Mouse (Mus musculus) CD8-positive naive resting alpha-beta T cell, adult 2 months (primary cell): ENCODE measurements around the gene Kcnk7.
"Not testable (repeated sequence)": the region's sequence is repeated elsewhere in the genome, so short reads cannot be mapped to it uniquely, and the experiment has no call there.

ENCODE experiments used
- DNase-seq, 2 experiments: peaks; one replicate each; pipeline ENCODE4 v3.0.0; 2022; ENCODE audit warnings: low read depth in 2 of 2, low spot score in 2 of 2

Gene Kcnk7

DNA sequence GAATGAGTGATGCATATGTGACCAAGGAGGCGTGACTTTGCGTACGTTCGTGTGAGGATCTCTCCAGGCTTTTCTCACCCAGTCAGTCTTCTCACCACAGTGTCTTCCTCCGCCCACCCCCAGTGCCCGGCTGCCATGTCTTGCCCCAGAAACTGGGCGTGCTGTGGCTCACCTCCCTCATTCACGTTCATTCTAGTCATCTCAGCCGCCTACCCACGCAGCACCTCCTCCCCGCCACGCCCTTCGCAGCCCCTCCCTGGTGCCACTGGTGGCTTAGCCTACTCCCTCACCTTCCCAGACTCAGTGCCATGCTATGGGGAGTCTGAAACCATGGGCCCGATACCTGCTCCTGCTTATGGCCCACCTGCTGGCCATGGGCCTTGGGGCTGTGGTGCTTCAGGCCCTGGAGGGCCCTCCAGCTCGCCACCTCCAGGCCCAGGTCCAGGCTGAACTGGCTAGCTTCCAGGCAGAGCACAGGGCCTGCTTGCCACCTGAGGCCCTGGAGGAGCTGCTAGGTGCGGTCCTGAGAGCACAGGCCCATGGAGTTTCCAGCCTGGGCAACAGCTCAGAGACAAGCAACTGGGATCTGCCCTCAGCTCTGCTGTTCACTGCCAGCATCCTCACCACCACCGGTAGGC, at the start of gene Kcnk7:
TSS of gene Kcnk7 (plus strand) at position 205 of the 638 bp plus-strand sequence.
- DNase-seq, result peak in 1 of 2 experiments; percentile 27

GRCm38 (mm10) chr19:5654720-5655298, 49.4 kb upstream of the Kcnk7 start:
- DNase-seq, result no peak

DNA sequence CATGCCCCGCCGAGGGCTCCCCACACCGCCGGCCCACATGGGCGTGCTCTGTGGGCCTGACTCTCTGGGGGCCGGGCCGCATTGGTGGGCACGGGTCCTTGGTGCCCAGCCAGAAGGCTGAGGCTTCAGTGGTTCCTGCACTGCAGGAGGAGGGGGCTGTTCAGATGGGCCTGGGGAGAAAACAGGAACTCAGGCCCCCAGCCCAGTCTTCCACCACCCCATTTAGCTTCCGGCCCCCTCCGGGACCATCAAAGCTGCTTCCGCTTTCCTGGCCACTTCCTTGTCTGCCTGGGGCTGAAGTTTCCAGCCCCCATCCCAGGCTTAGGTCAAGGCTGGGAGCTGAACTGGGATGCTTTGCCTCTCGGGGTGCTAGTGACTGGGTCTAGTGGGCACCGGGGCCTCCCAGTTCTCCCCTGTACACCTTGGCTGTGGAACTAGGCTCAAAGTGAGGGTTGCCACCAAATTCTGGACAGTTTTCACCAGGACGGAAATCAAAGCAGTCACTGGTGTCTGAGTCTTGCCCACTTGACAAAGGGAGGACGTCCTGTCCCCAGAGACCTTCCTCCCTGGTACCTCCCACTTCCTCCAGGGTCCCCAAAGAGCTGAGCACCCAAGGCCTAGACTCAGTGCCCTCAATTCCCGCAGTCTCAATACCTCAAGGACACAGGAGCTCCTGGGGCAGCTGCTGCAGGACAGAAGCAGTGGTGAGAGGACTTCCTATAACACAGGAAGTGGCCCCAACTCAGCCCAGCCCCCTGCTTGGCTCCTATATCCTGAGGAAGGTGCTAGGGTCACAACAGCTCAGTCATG, 43.0 kb upstream of the Kcnk7 start:
- DNase-seq, result no peak

DNA sequence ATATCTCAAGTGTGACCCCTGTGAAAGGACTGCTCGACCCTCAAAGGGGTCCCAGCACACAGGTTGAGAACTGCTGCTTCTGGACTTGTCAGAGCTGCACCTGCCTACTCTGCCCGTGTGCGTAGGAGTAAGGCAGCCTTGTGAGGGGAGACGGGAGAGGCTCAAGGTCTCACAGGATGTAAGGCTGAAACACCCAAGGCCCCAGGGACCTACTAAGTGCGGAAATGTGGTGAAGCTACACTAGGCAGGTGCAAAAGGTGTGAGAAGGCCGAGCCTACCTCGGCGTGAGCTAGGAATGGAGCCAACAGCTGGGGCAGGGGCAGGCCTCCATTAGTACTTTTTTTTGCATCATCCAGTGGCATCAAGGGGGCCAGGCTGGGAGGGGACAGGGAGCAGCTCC, 41.9 kb upstream of the Kcnk7 start:
- peak in 1 of 2 experiments; percentile 27 for DNase-seq

DNA sequence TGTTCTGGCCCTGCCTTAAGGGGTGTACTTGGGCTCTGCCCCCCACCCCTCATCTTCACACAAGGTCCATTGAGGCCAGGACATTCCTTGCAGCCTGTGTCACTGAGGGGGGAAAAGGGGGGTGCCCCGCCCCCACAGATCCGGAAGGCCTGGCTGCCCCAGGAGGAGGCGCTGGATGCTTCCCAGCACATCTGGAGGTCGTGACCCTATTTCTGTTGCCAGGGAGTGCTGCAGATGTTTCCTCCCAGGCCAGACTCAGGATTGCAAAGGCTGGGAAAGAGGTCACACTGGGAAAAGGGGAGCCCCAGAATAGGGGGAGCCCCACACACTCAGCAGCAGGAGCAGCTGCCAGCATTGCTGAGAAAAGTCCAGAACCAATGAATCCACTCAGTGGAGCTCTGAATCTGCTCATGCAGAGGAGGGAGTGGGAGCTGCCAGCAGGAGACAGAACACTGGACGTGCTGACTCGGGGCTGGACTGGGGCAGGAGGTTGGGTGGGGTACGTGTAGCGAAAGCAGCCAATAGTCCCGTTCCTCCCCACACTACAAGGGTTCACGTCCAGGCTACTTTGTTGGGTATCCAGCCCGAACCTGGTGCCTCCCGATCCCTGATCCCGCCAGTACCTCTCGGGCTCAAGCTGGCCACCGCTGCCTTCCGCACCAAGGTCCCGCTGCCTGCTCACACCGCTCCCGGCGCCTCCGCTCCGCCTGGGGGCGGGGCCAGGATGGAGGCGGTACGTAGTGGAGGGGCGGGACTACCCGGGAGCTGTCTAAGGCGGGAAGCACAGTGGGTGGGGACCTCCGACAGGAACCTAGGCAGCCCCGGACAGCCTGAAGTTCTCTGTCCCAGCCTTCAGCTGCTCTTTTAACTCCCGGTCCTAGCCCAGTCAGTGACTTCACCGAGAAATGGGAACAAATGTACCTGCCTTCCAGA, 40.9 kb upstream of the Kcnk7 start, which contains the start of gene Sipa1:
TSS of gene Sipa1 (minus strand) at position 727 of the 933 bp plus-strand sequence.
- peak; percentile 84 to 93 for DNase-seq

DNA sequence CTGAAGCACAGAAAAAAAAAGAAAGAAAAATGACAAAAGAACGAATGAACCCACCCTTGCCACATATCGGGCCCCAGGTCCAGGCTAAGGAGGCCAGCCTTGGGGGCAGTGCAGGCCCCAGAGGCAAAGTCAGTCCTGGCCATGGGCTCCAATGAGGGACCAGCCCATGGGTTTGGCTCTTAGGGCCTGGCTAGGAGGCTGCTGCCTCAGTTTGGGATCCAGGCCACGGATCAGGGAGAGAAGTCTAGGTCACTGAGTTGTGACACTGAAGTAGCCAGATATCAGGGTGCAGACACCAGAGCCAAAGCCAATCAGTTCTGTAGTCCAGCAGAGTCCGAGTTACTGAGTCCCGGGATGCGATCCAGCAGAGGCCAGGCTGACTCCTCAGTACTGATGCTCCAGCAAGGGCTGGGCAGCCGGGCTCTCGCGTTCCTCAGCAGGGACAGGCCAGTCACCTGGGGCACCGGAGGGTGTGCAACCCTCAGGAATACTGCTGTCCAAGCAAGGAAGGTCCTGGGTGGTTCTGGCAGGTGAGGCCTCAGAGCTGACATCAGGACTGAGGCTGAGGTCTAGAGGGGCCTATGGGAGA, 39.4 kb upstream of the Kcnk7 start:
- no peak for DNase-seq

GRCm38 (mm10) chr19:5665465-5665864, 38.7 kb upstream of the Kcnk7 start:
- no peak for DNase-seq

- no peak for DNase-seq
These were observed 37.8 kb upstream of the Kcnk7 start for GRCm38 (mm10) chr19:5666386-5666785.

GRCm38 (mm10) chr19:5668372-5668771, 35.8 kb upstream of the Kcnk7 start:
- no peak for DNase-seq

GRCm38 (mm10) chr19:5680432-5680831, 23.7 kb upstream of the Kcnk7 start:
- no peak for DNase-seq

GRCm38 (mm10) chr19:5684236-5684635, 19.9 kb upstream of the Kcnk7 start:
- no peak for DNase-seq

GRCm38 (mm10) chr19:5684985-5685384, 19.2 kb upstream of the Kcnk7 start:
- DNase-seq, result no peak

- no peak for DNase-seq
These were observed 18.7 kb upstream of the Kcnk7 start for GRCm38 (mm10) chr19:5685431-5685830.

DNA sequence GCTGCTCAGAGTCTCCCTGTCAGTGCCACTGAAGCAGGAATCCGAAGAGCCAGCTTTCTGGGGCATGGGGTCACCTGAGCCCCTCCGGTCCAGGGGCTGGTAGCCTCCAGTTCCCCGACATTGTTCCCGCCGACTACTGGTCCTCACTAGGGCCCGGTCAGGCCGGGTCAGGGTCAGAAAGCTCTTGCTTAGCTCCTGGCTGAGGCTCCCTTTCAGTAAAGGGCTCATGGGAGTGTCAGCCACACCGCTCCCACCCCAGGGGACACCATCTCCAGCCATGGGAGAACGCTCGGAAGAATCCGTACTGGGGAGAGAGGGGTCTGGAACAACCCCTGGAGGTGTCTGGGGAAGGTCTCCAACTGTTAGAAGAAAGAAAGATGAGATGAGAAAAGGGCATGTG, 18.3 kb upstream of the Kcnk7 start:
- DNase-seq, result no peak

- no peak for DNase-seq
These were observed 17.7 kb upstream of the Kcnk7 start for GRCm38 (mm10) chr19:5686437-5686836.

- DNase-seq, result not testable (repeated sequence)
These were observed 17.2 kb upstream of the Kcnk7 start for GRCm38 (mm10) chr19:5686954-5687353.

GRCm38 (mm10) chr19:5687738-5688137, 16.4 kb upstream of the Kcnk7 start:
- no peak for DNase-seq

- DNase-seq, result peak; percentile 93 to 95
These were observed 15.7 kb upstream of the Kcnk7 start, which contains the start of the genes Map3k11 and Pcnx3 for GRCm38 (mm10) chr19:5688200-5689087. Map3k11 (plus strand) TSS chr19:5688742. Pcnx3 (minus strand) TSS chr19:5688908.

GRCm38 (mm10) chr19:5689088-5689428, 15.1 kb upstream of the Kcnk7 start:
- DNase-seq, result no peak
